Mouse (Mus musculus): ENCODE measurements around the gene Obscn.

DNA sequence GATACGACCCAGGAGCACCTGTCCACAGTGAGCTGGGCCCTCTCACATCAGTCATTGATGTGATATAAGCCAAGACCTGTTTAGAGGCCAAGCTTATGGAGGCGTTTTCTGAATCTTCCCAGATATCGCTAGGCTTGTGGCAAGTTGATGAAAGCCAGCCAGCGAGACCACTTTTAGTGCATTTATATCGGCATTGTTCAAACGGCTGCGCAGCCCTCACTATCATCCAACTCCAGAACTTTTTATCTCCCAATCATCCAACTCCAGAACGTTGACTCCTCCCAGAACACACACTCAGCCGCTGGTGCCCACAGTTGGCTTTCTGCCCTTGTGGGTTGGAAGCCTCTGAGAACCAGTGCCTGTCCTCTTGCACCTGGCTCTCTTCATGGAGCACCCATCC is 28.2 kb upstream of the Obscn start:
- TF ChIP-seq CTCF (conservative IDR thresholded peaks at IDR 0.05 in 1 of 2, IDR thresholded peaks at IDR 0.05 in 1 of 2; ENCODE audit: low read depth in 2 of 2, low read length in 2 of 2) (no peak), BHLHE40 (IDR thresholded peaks at IDR 0.05; ENCODE audit: low read depth, low read length) (no peak), POLR2A (IDR thresholded peaks at IDR 0.05; ENCODE audit: low read depth, low read length) (no peak), USF1 (IDR thresholded peaks at IDR 0.05; ENCODE audit: low read depth, low read length) (no peak)
